Mouse (Mus musculus) ES-E14 (cell line): ENCODE measurements around the gene Sec14l1.

ENCODE experiments used
- HCFC1 ChIP-seq: IDR thresholded peaks from 2 replicates; pipeline ENCODE4 v1.6.1; 2012; ENCODE audit warnings: low read length, inconsistent platforms, borderline replicate concordance; ENCODE audit not compliant: insufficient read depth
- ZC3H11A ChIP-seq: IDR thresholded peaks from 2 replicates; pipeline ENCODE4 v1.6.1; 2012; ENCODE audit warnings: low read depth, mild to moderate bottlenecking, inconsistent platforms, low read length, borderline replicate concordance
- ZNF384 ChIP-seq: IDR thresholded peaks from 2 replicates; pipeline ENCODE4 v1.6.1; 2012; ENCODE audit warnings: low read depth, low read length, inconsistent platforms

- no peak for TF ChIP-seq ZNF384
- no peak for TF ChIP-seq ZC3H11A
- no peak for TF ChIP-seq HCFC1
Measured at GRCm38 (mm10) chr11:117086215-117086614, 28.8 kb upstream of the Sec14l1 start.
